Mouse (Mus musculus) kidney, embryonic 14.5 days (tissue): ENCODE results near the gene Astn1. TPM values are rescaled to one million over a fixed set of nuclear protein-coding genes. Genes with fewer than 3 reads are reported as not detected.

Source experiments
- ATAC-seq: fragments of 200-750 bp; cut with Nextera tagmentation; 2 replicates; pipeline ENCODE4 v1.8.0; 2017; ENCODE audit warnings: moderate number of reproducible peaks, mild to moderate bottlenecking, moderate TSS enrichment, moderate library complexity; ENCODE audit not compliant: low FRiP score, low TSS enrichment
- H3K27ac ChIP-seq: fragments of 300-500 bp; sonication (generic); 2 replicates; pipeline ENCODE4 v1.5.1; 2014; ENCODE audit warnings: low read depth, mild to moderate bottlenecking, low read length, moderate library complexity, mixed read lengths
- H3K27me3 ChIP-seq: fragments of 300-500 bp; sonication (generic); 2 replicates; pipeline ENCODE4 v1.6.1; 2014; ENCODE audit warnings: mild to moderate bottlenecking, low read length; ENCODE audit not compliant: control insufficient read depth, insufficient read depth
- H3K36me3 ChIP-seq: fragments of 300-500 bp; sonication (generic); 2 replicates; pipeline ENCODE4 v1.6.1; 2014; ENCODE audit warnings: low read length, mixed read lengths; ENCODE audit not compliant: control insufficient read depth, insufficient read depth
- H3K4me1 ChIP-seq: fragments of 300-500 bp; sonication (generic); 2 replicates; pipeline ENCODE4 v1.6.1; 2014; ENCODE audit warnings: low read length, mixed read lengths; ENCODE audit not compliant: control insufficient read depth, insufficient read depth
- H3K4me2 ChIP-seq: fragments of 300-500 bp; sonication (generic); replicated peaks from 2 replicates; pipeline ENCODE4 v1.6.1; 2014; ENCODE audit warnings: low read depth, mild to moderate bottlenecking, low read length
- H3K4me3 ChIP-seq: fragments of 300-500 bp; sonication (generic); 2 replicates; pipeline ENCODE4 v1.5.1; 2014; ENCODE audit warnings: mild to moderate bottlenecking, low read length
- H3K9ac ChIP-seq: fragments of 300-500 bp; sonication (generic); 2 replicates; pipeline ENCODE4 v1.6.1; 2014; ENCODE audit warnings: low read depth, mild to moderate bottlenecking, low read length, moderate library complexity
- H3K9me3 ChIP-seq: fragments of 300-500 bp; sonication (generic); 2 replicates; pipeline ENCODE4 v1.6.1; 2016; ENCODE audit warnings: low read length; ENCODE audit not compliant: control insufficient read depth
- WGBS: fragments of 180-500 bp; shearing (Covaris S2); extraction: QIAGEN DNeasy Blood & Tissue Kit; methylation state at CpG from one replicate; pipeline ENCODE4 v1.1.7; 2014; 5-methylcytosine and 5-hydroxymethylcytosine counted together
- polyA plus RNA-seq: library from polyadenylated mRNA; unstranded; fragments of >200 nt; fragmentation: Nextera tagmentation; extraction: Ambion mirVana; gene quantifications from 2 replicates; pipeline ENCODE4 v1.2.1, GENCODE M21; 2014

Gene Astn1
- polyA plus RNA-seq, 1 experiment from 2014 or later: 1.3 TPM

- H3K9me3 ChIP-seq: no peaks in the 10 kb centered on the region
- WGBS: 81% methylated on average over 2 of the region's 2 CpGs
- H3K4me3 ChIP-seq: no peak overlapping the region
- H3K27me3 ChIP-seq: no peaks in the 10 kb centered on the region
- H3K36me3 ChIP-seq: no peaks in the 10 kb centered on the region
- no peak overlapping the region for H3K4me2 ChIP-seq
- ATAC-seq: no peak
- H3K27ac ChIP-seq: no peak overlapping the region
- H3K4me1 ChIP-seq: no peaks in the 10 kb centered on the region
- no peak overlapping the region for H3K9ac ChIP-seq
Measured at GRCm38 (mm10) chr1:158641306-158641705, 279.2 kb downstream of the Astn1 start.

- no peak for ATAC-seq
- H3K36me3 ChIP-seq: no peaks in the 10 kb centered on the region
- no peaks in the 10 kb centered on the region for H3K4me1 ChIP-seq
Measured at GRCm38 (mm10) chr1:158642247-158642646, 280.2 kb downstream of the Astn1 start.

GRCm38 (mm10) chr1:158652799-158653198, 290.7 kb downstream of the Astn1 start:
- Histone ChIP-seq H3K9me3 (no peaks in the 10 kb centered on the region), H3K36me3 (no peaks in the 10 kb centered on the region), H3K4me3 (no peak overlapping the region), H3K27me3 (no peaks in the 10 kb centered on the region), H3K4me2 (no peak overlapping the region), H3K4me1 (no peaks in the 10 kb centered on the region), H3K9ac (no peak overlapping the region), H3K27ac (no peak overlapping the region)
- no peak for ATAC-seq
- WGBS: 87% methylated on average over 2 of the region's 2 CpGs

More at GRCm38 (mm10) chr1:158642247-158642646, 280.2 kb downstream of the Astn1 start:
- no peaks in the 10 kb centered on the region for H3K9me3 ChIP-seq
- no peak overlapping the region for H3K27ac ChIP-seq
- H3K27me3 ChIP-seq: no peaks in the 10 kb centered on the region
- H3K4me3 ChIP-seq: no peak overlapping the region
- H3K4me2 ChIP-seq: no peak overlapping the region
- no peak overlapping the region for H3K9ac ChIP-seq

GRCm38 (mm10) chr1:158653808-158654520, 291.9 kb downstream of the Astn1 start:
- H3K4me3 ChIP-seq: no peak overlapping the region
- ATAC-seq: peak; percentile 82; the same call in 1 of the 2 replicates
- H3K9ac ChIP-seq: no peak overlapping the region
- H3K4me2 ChIP-seq: no peak overlapping the region
- H3K36me3 ChIP-seq: no peaks in the 10 kb centered on the region
- H3K27me3 ChIP-seq: no peaks in the 10 kb centered on the region
- WGBS: 23% methylated on average over 4 of the region's 4 CpGs
- no peaks in the 10 kb centered on the region for H3K9me3 ChIP-seq
- H3K4me1 ChIP-seq: no peaks in the 10 kb centered on the region
- no peak overlapping the region for H3K27ac ChIP-seq

- H3K4me3 ChIP-seq: no peak overlapping the region
- H3K4me2 ChIP-seq: no peak overlapping the region
- H3K9ac ChIP-seq: no peak overlapping the region
- WGBS: 45% methylated on average over 3 of the region's 3 CpGs
- ATAC-seq: peak; percentile 88
- no peak overlapping the region for H3K27ac ChIP-seq
- H3K27me3 ChIP-seq: no peaks in the 10 kb centered on the region
- no peaks in the 10 kb centered on the region for H3K4me1 ChIP-seq
- no peaks in the 10 kb centered on the region for H3K36me3 ChIP-seq
- H3K9me3 ChIP-seq: no peaks in the 10 kb centered on the region
Measured at GRCm38 (mm10) chr1:158654571-158655205, 292.6 kb downstream of the Astn1 start.

GRCm38 (mm10) chr1:158656986-158657385, 294.9 kb downstream of the Astn1 start:
- 90% methylated on average over 6 of the region's 6 CpGs for WGBS
- ATAC-seq: no peak
- no peak overlapping the region for H3K4me3 ChIP-seq

GRCm38 (mm10) chr1:158666001-158666400, 303.9 kb downstream of the Astn1 start:
- Histone ChIP-seq H3K36me3 (no peaks in the 10 kb centered on the region), H3K9me3 (no peaks in the 10 kb centered on the region), H3K27me3 (no peaks in the 10 kb centered on the region), H3K9ac (no peak overlapping the region), H3K4me3 (no peak overlapping the region), H3K4me2 (no peak overlapping the region), H3K4me1 (no peaks in the 10 kb centered on the region), H3K27ac (no peak overlapping the region)
- WGBS: 83% methylated on average over 3 of the region's 3 CpGs
- ATAC-seq: no peak

More at GRCm38 (mm10) chr1:158656986-158657385, 294.9 kb downstream of the Astn1 start:
- no peaks in the 10 kb centered on the region for H3K27me3 ChIP-seq
- H3K9ac ChIP-seq: no peak overlapping the region
- no peaks in the 10 kb centered on the region for H3K36me3 ChIP-seq
- H3K4me1 ChIP-seq: no peaks in the 10 kb centered on the region
- H3K4me2 ChIP-seq: no peak overlapping the region
- H3K9me3 ChIP-seq: no peaks in the 10 kb centered on the region
- H3K27ac ChIP-seq: no peak overlapping the region

- Histone ChIP-seq H3K27me3 (no peaks in the 10 kb centered on the region), H3K4me2 (no peak overlapping the region), H3K4me1 (no peaks in the 10 kb centered on the region), H3K4me3 (no peak overlapping the region), H3K9me3 (no peaks in the 10 kb centered on the region), H3K27ac (no peak overlapping the region), H3K36me3 (no peaks in the 10 kb centered on the region), H3K9ac (no peak overlapping the region)
- ATAC-seq: peak; percentile 82
- WGBS: 39% methylated on average over 3 of the region's 3 CpGs
Measured at GRCm38 (mm10) chr1:158669971-158670592, 308.0 kb downstream of the Astn1 start.

- no peak overlapping the region for H3K4me3 ChIP-seq
- no peak overlapping the region for H3K4me2 ChIP-seq
- no peak for ATAC-seq
- H3K27ac ChIP-seq: no peak overlapping the region
- no peaks in the 10 kb centered on the region for H3K36me3 ChIP-seq
- 65% methylated on average over 1 of the region's 1 CpGs for WGBS
- H3K9ac ChIP-seq: no peak overlapping the region
- no peaks in the 10 kb centered on the region for H3K9me3 ChIP-seq
- no peaks in the 10 kb centered on the region for H3K27me3 ChIP-seq
- no peaks in the 10 kb centered on the region for H3K4me1 ChIP-seq
Measured at GRCm38 (mm10) chr1:158687726-158688125, 325.7 kb downstream of the Astn1 start.
